Mouse (Mus musculus): ENCODE results near the gene Slco3a1. TPM values are rescaled to one million over a fixed set of nuclear protein-coding genes. Genes with fewer than 3 reads are reported as not detected.

The Slco3a1 gene
- polyA plus RNA-seq (2014; fragmentation: Illumina TruSeq; extraction: RNeasy Lipid Tissue Mini Kit (QIAGEN cat#74804); ENCODE audit: low read depth, low replicate concordance): 25.1 TPM

GRCm38 (mm10) chr7:74554608-74555311 is at the start of gene Slco3a1:
Slco3a1 (minus strand) TSS chr7:74554780.

